Mouse (Mus musculus) adrenal gland (tissue): Measurements from ENCODE around the gene Ier5.

Experiments
- intact Hi-C: fragments of 180-260 bp; cut with DNase I; formaldehyde crosslinking; loops from one replicate; pipeline ENCODE4 v1.15.1; 2025

Ier5 gene

GRCm38 (mm10) chr1:155058099-155059012, 41.1 kb downstream of the Ier5 start:
- intact Hi-C loops = no loop called here

- intact Hi-C loops = no loop called here
Measured at GRCm38 (mm10) chr1:155056166-155056565, 43.3 kb downstream of the Ier5 start.

GRCm38 (mm10) chr1:155055041-155055440, 44.4 kb downstream of the Ier5 start:
- intact Hi-C loops = no loop called here

GRCm38 (mm10) chr1:155054366-155054965, 45.0 kb downstream of the Ier5 start:
- intact Hi-C loops = no loop called here

- intact Hi-C loops = no loop called here
Measured at GRCm38 (mm10) chr1:155053296-155053695, 46.1 kb downstream of the Ier5 start.

- intact Hi-C loops = no loop called here
Measured at GRCm38 (mm10) chr1:155052761-155053166, 46.7 kb downstream of the Ier5 start.

- intact Hi-C loops = no loop called here
Measured at GRCm38 (mm10) chr1:155052131-155052760, 47.2 kb downstream of the Ier5 start.

- intact Hi-C loops = loop anchor here (2.0 kb wide), 1 partner anchor 47 kb away; the partner anchor contains the start of gene Ier5
Measured at GRCm38 (mm10) chr1:155051701-155052127, 47.7 kb downstream of the Ier5 start.

- intact Hi-C loops = loop anchor here (2.0 kb wide), 1 partner anchor 48 kb away; the partner anchor contains the start of gene Ier5
Measured at GRCm38 (mm10) chr1:155050897-155051592, 48.4 kb downstream of the Ier5 start.

GRCm38 (mm10) chr1:155050174-155050573, 49.3 kb downstream of the Ier5 start:
- intact Hi-C loops = loop anchor here (2.0 kb wide), 1 partner anchor 49 kb away; the partner anchor contains the start of gene Ier5

GRCm38 (mm10) chr1:155048947-155049346, 50.5 kb downstream of the Ier5 start:
- intact Hi-C loops = loop anchor here (1.0 kb wide), 2 partner anchors 91 to 168 kb away; no protein-coding TSS in a partner anchor
